8 mouse cellular contexts compared by ENCODE assay signal in genomic region chr9:9375304-9375904, GRCm38 (mm10).
DNase-seq lines count a peak whose midpoint lies in the region; ATAC-seq and TF ChIP-seq lines count a peak whose summit lies in the region.

No protein-coding gene starts in this region.

- H3K27ac ChIP-seq in embryonic facial prominence, embryonic 10.5 days (replicated peaks) = no peak overlapping the region
- H3K27ac ChIP-seq in liver, postnatal 0 days (ENCODE audit: low read depth) = no peak overlapping the region

- H3K4me3 ChIP-seq in embryonic facial prominence, embryonic 10.5 days = no peak overlapping the region
- H3K4me3 ChIP-seq in liver, postnatal 0 days (ENCODE audit: low read depth, low read length) = no peak overlapping the region

- no peaks in the 10 kb centered on the region for H3K4me1 ChIP-seq in embryonic facial prominence, embryonic 10.5 days
- H3K4me1 ChIP-seq in liver, postnatal 0 days (ENCODE audit: insufficient read depth) = no peaks in the 10 kb centered on the region

- no peak overlapping the region for H3K9ac ChIP-seq in liver, postnatal 0 days (replicated peaks)

- ATAC-seq in liver, postnatal 0 days = no peak
- no peak for ATAC-seq in megakaryocyte-erythroid progenitor cell, adult 5-6 weeks (replicated peaks; ENCODE audit: low FRiP score, low TSS enrichment, poor library complexity, severe bottlenecking)

- DNase-seq in CD4-positive helper T cell, adult 2 months (ENCODE audit: low read depth, low spot score) = peak; percentile 3
- peak; percentile 51 to 64 for DNase-seq in adrenal gland, adult 18-20 months (ENCODE audit: low spot score in 2 of 2)
- peak; percentile 62 for DNase-seq in embryonic facial prominence, embryonic 10.5 days (ENCODE audit: low spot score)
- DNase-seq in heart, postnatal 4 days = peak; percentile 81
- DNase-seq in large intestine, adult 2 months (ENCODE audit: low read depth, low spot score) = peak; percentile 69
- peak; percentile 48 for DNase-seq in liver, postnatal 0 days
- peak; percentile 41 for DNase-seq in retina, adult 2 months (ENCODE audit: low read depth, low spot score)

- 30% methylated on average over 3 of the region's 3 CpGs for WGBS in embryonic facial prominence, embryonic 10.5 days
- 18% methylated on average over 3 of the region's 3 CpGs for WGBS in large intestine, adult 2 months
- 28% methylated on average over 3 of the region's 3 CpGs for WGBS in liver, postnatal 0 days (ENCODE audit: insufficient replicate concordance)

- H3K27me3 ChIP-seq in embryonic facial prominence, embryonic 10.5 days (replicated peaks; ENCODE audit: low read depth, poor library complexity, severe bottlenecking) = no peaks in the 10 kb centered on the region
- no peaks in the 10 kb centered on the region for H3K27me3 ChIP-seq in liver, postnatal 0 days (ENCODE audit: insufficient read depth, low read length)

- no peak overlapping the region for H3K4me2 ChIP-seq in liver, postnatal 0 days (ENCODE audit: low read depth, low read length)

- TF ChIP-seq EP300 in liver, postnatal 0 days (IDR thresholded peaks at IDR 0.05; ENCODE audit: low read depth) = no peak

- TF ChIP-seq CTCF in liver, postnatal 0 days (IDR thresholded peaks at IDR 0.05; ENCODE audit: low read depth) = peak; percentile 83

- H3K9me3 ChIP-seq in embryonic facial prominence, embryonic 10.5 days = no peaks in the 10 kb centered on the region
- H3K9me3 ChIP-seq in liver, postnatal 0 days (ENCODE audit: low read length) = no peaks in the 10 kb centered on the region

- H3K36me3 ChIP-seq in embryonic facial prominence, embryonic 10.5 days (replicated peaks) = no peaks in the 10 kb centered on the region
- H3K36me3 ChIP-seq in liver, postnatal 0 days (replicated peaks; ENCODE audit: insufficient read depth, low read length) = no peaks in the 10 kb centered on the region

Comparison
In these comparisons a context has a peak if more than half of its experiments do, and no peak if none do; other contexts are left out.
1. DNase-seq: peak in every context shown above with its lines; median percentile 81 in heart, postnatal 4 days; 69 in large intestine, adult 2 months; 62 in embryonic facial prominence, embryonic 10.5 days; 58 in adrenal gland, adult 18-20 months; 48 in liver, postnatal 0 days; 41 in retina, adult 2 months; 3 in CD4-positive helper T cell, adult 2 months.